21 mouse cellular contexts compared by ENCODE assay signal in the genomic region with DNA sequence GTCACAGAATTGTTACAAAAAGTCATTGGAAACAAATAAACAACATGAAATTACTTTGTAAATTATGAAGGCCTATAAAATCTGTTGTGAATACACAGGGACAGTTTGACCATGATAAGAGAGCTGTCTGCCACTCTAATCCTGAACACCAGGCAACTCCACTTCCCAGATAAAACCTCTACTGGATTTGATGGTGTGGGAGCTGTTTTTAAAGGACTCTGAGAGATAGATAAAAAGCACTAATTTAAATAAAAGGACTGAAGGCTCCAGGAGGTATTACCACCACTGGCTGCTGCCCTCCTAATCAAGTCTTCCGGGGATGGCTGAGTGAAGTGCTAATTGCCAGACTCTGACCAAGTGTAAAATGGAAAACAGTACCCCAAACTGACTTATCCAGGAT.
DNase-seq lines count a peak whose midpoint lies in the region; ATAC-seq lines count a peak whose summit lies in the region.
"Had no signal": no experiment of that assay in that cellular context is flagged by ENCODE, and none has a peak within 500 bp of the region (broad histone marks: within the 10 kb centered on the region; RNA-seq: fewer than 3 reads in every experiment).

No protein-coding gene starts in this region.

- H3K9ac ChIP-seq in heart, embryonic 13.5 days = no peak overlapping the region
- H3K9ac ChIP-seq in midbrain, embryonic 11.5 days (ENCODE audit: low read length) = no peak overlapping the region
- no peak overlapping the region for H3K9ac ChIP-seq in midbrain, embryonic 15.5 days

- no peak for ATAC-seq in heart, embryonic 13.5 days (ENCODE audit: extremely low read depth, insufficient number of reproducible peaks, low FRiP score, low TSS enrichment)
- no peak for ATAC-seq in midbrain, embryonic 11.5 days (ENCODE audit: low FRiP score)
- ATAC-seq in midbrain, embryonic 15.5 days (replicated peaks) = no peak
- ATAC-seq: activated CD4-positive, CD25-positive, alpha-beta regulatory T cell, adult 4 months; CD4-positive, CD25-positive, alpha-beta regulatory T cell, adult 4 months; Patski had no signal

- H3K4me1 ChIP-seq in heart, embryonic 13.5 days = peaks cover 31% of the 10 kb centered on the region
- H3K4me1 ChIP-seq in midbrain, embryonic 11.5 days (ENCODE audit: control insufficient read depth, insufficient read depth, low read length) = no peaks in the 10 kb centered on the region
- peaks cover 3% of the 10 kb centered on the region; the same call in 1 of the 2 replicates for H3K4me1 ChIP-seq in midbrain, embryonic 15.5 days

- no peaks in the 10 kb centered on the region for H3K27me3 ChIP-seq in heart, embryonic 13.5 days (replicated peaks)
- no peaks in the 10 kb centered on the region for H3K27me3 ChIP-seq in midbrain, embryonic 11.5 days (ENCODE audit: control insufficient read depth, insufficient read depth, low read length)
- H3K27me3 ChIP-seq in midbrain, embryonic 15.5 days (replicated peaks) = no peaks in the 10 kb centered on the region
- H3K27me3 ChIP-seq: CH12.LX, Patski had no signal

- intact Hi-C loops in heart, postnatal 36 days (cut with DNase I) = no loop called here

- H3K36me3 ChIP-seq in heart, embryonic 13.5 days = 0 out of 2 replicates have a peak, but pooled peaks cover 3% of the 10 kb centered on the region
- no peaks in the 10 kb centered on the region for H3K36me3 ChIP-seq in midbrain, embryonic 11.5 days (ENCODE audit: control insufficient read depth, insufficient read depth, low read length)
- no peaks in the 10 kb centered on the region for H3K36me3 ChIP-seq in midbrain, embryonic 15.5 days (replicated peaks)
- H3K36me3 ChIP-seq: G1E had no signal

- H3K9me3 ChIP-seq in heart, embryonic 13.5 days = no peaks in the 10 kb centered on the region
- no peaks in the 10 kb centered on the region for H3K9me3 ChIP-seq in midbrain, embryonic 11.5 days (ENCODE audit: control insufficient read depth, low read length)
- H3K9me3 ChIP-seq in midbrain, embryonic 15.5 days = no peaks in the 10 kb centered on the region
- H3K9me3 ChIP-seq: G1E had no signal

- WGBS in heart, embryonic 13.5 days = 10% methylated on average over 1 of the region's 1 CpGs
- 30% methylated on average over 1 of the region's 1 CpGs for WGBS in midbrain, embryonic 11.5 days
- 23% methylated on average over 1 of the region's 1 CpGs for WGBS in midbrain, embryonic 15.5 days

- peak overlapping the region; percentile 25 for H3K27ac ChIP-seq in heart, embryonic 13.5 days (replicated peaks)
- no peak overlapping the region for H3K27ac ChIP-seq in midbrain, embryonic 11.5 days (ENCODE audit: low read depth, low read length)
- no peak overlapping the region for H3K27ac ChIP-seq in midbrain, embryonic 15.5 days

- peak; percentile 53 for DNase-seq in heart, adult 11 months
- DNase-seq in heart, adult 18-20 months = no peak
- no peak for DNase-seq in heart, postnatal 36 days
- DNase-seq in midbrain, embryonic 11.5 days (ENCODE audit: low spot score, missing footprints) = peak; percentile 71
- DNase-seq: adrenal gland, adult 2 months; adrenal gland, adult 8-10 months; adrenal gland, postnatal 10 days; adrenal gland, postnatal 14 days; adrenal gland, postnatal 25 days; adrenal gland, postnatal 36 days; B cell, adult 2 months; cerebellum, adult 11 months; cerebellum, adult 11-12 months; cerebellum, adult 18-20 months had no signal

- H3K4me2 ChIP-seq in heart, embryonic 13.5 days = no peak overlapping the region
- no peak overlapping the region for H3K4me2 ChIP-seq in midbrain, embryonic 11.5 days
- no peak overlapping the region for H3K4me2 ChIP-seq in midbrain, embryonic 15.5 days

- H3K4me3 ChIP-seq in heart, embryonic 13.5 days = no peak overlapping the region
- H3K4me3 ChIP-seq in midbrain, embryonic 11.5 days (ENCODE audit: low read depth, low read length) = no peak overlapping the region
- no peak overlapping the region for H3K4me3 ChIP-seq in midbrain, embryonic 15.5 days

Comparison
In these comparisons a context has a peak if more than half of its experiments do, and no peak if none do; other contexts are left out.
1. DNase-seq: peak in heart, adult 11 months (single experiment) and midbrain, embryonic 11.5 days (single experiment); none in heart, adult 18-20 months (0 of 2) and heart, postnatal 36 days (0 of 2).